Mouse (Mus musculus) ovary, adult 10 weeks (tissue): Measurements from ENCODE around the gene Gm128. TPM values are rescaled to one million over a fixed set of nuclear protein-coding genes. Genes with fewer than 3 reads are reported as not detected.

Experiments
- polyA plus RNA-seq: library from polyadenylated mRNA; stranded (reverse); fragments of 350-450 nt; fragmentation: Illumina TruSeq; extraction: RNeasy Lipid Tissue Mini Kit (QIAGEN cat#74804); gene quantifications from one replicate; pipeline ENCODE4 v1.2.3, GENCODE M21; 2014

The Gm128 gene
- 0.26 TPM for polyA plus RNA-seq

DNA sequence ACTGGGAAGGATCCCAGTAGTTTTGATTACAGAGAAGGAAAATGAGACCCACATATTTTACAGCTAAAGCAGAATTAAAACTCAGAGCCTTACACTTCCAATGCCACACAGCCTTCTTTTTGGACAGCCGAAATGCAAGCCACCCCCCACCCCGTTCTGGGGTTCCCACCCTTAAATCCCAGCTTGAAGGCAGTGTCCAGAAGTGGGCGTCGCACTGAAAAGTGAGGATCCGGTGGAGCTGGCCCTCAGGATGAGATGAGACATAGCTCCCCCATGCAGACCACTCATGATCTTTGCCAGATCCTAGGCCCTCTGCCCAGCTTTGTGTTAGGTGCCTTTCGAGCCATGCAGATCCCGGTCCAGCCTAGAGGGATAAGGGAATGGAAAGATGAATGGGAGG, at the start of gene Gm128:
Gene Gm128, minus strand, starts transcription at position 101 of the 400 bp plus-strand sequence.

GRCm38 (mm10) chr3:95281216-95282126, 40.1 kb upstream of the Gm128 start, which contains the start of the genes Mindy1 and Prune1:
TSS of gene Mindy1 (plus strand) at chr3:95281345.
TSS of gene Prune1 (minus strand) at chr3:95282076.

DNA sequence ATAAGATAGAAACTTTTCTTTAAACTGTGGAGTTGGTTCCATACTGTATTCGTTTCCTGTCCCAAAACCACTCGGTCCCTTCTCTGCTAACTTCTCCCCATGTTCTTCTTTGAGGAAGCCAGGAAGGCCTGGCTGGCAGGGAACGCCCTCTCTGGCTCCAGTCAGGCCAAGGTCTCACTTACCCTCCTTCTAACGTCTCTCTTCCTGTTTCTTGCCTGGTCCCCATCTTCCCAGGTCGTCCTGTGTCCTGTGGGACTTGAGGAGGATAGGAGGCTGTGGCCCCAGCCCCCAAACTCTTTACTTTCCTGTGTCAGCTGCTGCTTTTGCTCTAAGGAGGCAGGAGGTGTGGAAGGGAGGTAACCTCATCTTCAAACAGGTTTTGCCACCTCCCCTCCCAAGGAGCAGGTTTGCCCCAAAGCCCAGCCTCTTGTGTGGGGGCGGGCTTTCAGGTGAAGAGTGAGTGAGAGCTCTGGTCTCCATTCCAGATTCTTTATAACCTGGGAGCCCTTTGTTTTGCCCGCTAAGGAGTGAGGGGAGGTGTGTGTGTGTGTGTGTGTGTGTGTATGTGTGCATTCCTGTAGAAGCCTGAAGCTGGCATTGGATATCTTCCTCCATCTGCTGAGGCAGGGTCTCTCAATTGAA, 9.5 kb upstream of the Gm128 start, which contains the start of gene Bnipl:
Gene Bnipl, minus strand, starts transcription at position 411 of the 642 bp plus-strand sequence.

GRCm38 (mm10) chr3:95231298-95232221, 9.8 kb downstream of the Gm128 start, which contains the start of gene Mllt11:
TSS of gene Mllt11 (minus strand) at chr3:95232171.

DNA sequence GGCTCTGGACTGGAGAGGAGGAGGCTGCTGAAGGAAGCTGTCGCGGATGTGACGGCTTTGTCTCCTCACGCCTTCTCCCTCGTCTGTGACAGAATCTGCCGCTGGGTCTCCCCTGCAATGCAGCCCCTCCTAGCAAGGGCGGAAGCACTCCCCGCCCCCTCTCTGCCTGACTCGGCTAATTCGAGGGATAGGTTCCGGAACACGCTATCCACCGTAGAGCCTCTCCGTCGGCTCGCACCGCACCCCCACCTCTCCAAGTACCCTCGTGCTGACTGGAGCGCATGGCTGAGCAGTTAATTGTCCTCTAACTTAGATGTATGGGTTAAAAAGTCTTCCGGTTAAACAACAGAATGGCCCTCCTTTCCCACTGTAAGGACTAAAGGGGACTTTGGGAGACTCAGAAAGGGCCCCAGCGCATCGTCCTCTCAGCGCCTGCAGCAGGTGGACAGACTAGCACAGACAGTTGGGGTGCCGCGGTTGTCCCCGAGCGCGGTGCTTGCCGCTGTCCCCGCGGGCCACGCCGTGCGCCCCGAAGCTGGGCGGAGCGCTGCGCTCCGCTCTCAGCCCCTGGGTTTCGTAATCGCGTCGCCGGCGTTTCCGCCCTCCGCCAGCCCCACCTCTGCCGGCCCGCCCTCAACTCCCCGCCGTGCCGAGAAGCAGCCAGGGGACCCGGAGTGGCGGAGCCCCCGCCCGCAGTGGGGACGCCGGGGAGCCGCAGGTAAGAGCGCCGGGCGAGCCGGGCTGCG, 13.1 kb downstream of the Gm128 start, which contains the start of gene Cdc42se1:
Gene Cdc42se1, plus strand, starts transcription at position 585 of the 746 bp plus-strand sequence.

GRCm38 (mm10) chr3:95217255-95218134, 23.9 kb downstream of the Gm128 start, which contains the start of gene Gabpb2:
TSS of gene Gabpb2 (minus strand) at chr3:95217916.

Other genes starting within 250 kb of the Gm128 start
- 8.8 TPM for gene Zfp687, start 226.2 kb downstream of the Gm128 start, polyA plus RNA-seq
- 9.3 TPM for gene Psmd4, start 199.0 kb downstream of the Gm128 start, polyA plus RNA-seq
- gene Pip5k1a, start 134.7 kb downstream of the Gm128 start, polyA plus RNA-seq = 25.1 TPM
- 16.5 TPM for gene Vps72, start 130.6 kb downstream of the Gm128 start, polyA plus RNA-seq
- not detected for gene Tmod4, start 117.1 kb downstream of the Gm128 start, polyA plus RNA-seq
- 21.2 TPM for gene Scnm1, start 107.6 kb downstream of the Gm128 start, polyA plus RNA-seq
- 1.9 TPM for gene Lysmd1, start 107.5 kb downstream of the Gm128 start, polyA plus RNA-seq
- not detected for gene Tnfaip8l2, start 99.2 kb downstream of the Gm128 start, polyA plus RNA-seq
- 0.34 TPM for gene Sema6c, start 81.1 kb downstream of the Gm128 start, polyA plus RNA-seq
- gene Gabpb2, start 23.7 kb downstream of the Gm128 start, polyA plus RNA-seq = 35.3 TPM
- 17.5 TPM for gene Cdc42se1, start 12.9 kb downstream of the Gm128 start, polyA plus RNA-seq
- gene Mllt11, start 9.4 kb downstream of the Gm128 start, polyA plus RNA-seq = 19.0 TPM
- gene Bnipl, start 9.6 kb upstream of the Gm128 start, polyA plus RNA-seq = 0.83 TPM
- 125 TPM for gene Mindy1, start 39.7 kb upstream of the Gm128 start, polyA plus RNA-seq
- gene Prune1, start 40.5 kb upstream of the Gm128 start, polyA plus RNA-seq = 13.7 TPM
- gene Anxa9, start 65.6 kb upstream of the Gm128 start, polyA plus RNA-seq = 0.66 TPM
- 104 TPM for gene Cers2, start 73.2 kb upstream of the Gm128 start, polyA plus RNA-seq
- gene Setdb1, start 115.6 kb upstream of the Gm128 start, polyA plus RNA-seq = 28.5 TPM
- gene 4930558C23Rik, start 161.2 kb upstream of the Gm128 start, polyA plus RNA-seq = not detected
- 79.1 TPM for gene Arnt, start 192.8 kb upstream of the Gm128 start, polyA plus RNA-seq